Mouse (Mus musculus) megakaryocyte, embryonic 14.5 days (primary cell): ENCODE data around the gene Itpr1.

Experiments used
- FLI1 ChIP-seq: IDR thresholded peaks from 2 replicates; pipeline ENCODE4 v1.6.1; 2012; ENCODE audit warnings: low read length, inconsistent platforms, mixed read lengths
- GATA1 ChIP-seq: IDR thresholded peaks from 3 replicates; pipeline ENCODE4 v1.6.1; 2012; ENCODE audit warnings: mixed read lengths, low read length, inconsistent platforms, borderline replicate concordance

DNA sequence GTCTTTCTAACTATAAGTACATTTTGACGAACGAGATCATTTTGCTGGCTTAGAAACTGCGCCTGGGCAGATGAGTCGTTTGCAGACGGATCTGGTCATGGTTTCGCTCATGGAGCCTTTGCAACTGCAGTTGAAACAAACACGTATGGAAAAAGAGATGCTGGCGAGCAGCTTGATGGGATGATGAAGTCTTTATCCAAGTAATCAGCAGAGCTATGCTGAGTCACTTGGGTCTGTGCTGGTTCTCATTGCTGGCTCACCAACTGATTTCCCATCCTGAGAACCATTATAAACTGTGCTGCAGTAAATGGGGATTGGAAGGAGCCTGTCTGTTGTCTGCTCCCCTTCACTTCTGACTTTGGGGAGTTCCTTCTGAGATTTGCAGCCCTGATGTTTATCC is 31.7 kb downstream of the Itpr1 start:
- TF ChIP-seq FLI1 (no peak), GATA1 (no peak)
